Mouse (Mus musculus) urinary bladder, postnatal 25 days (tissue): Measurements from ENCODE around the gene Ms4a7.
"Not testable (repeated sequence)": the region's sequence is repeated elsewhere in the genome, so short reads cannot be mapped to it uniquely, and the experiment has no call there.

Experiments
- DNase-seq: peaks from one replicate; pipeline ENCODE4 v3.0.0; 2022; ENCODE audit warnings: low spot score

Gene Ms4a7

DNA sequence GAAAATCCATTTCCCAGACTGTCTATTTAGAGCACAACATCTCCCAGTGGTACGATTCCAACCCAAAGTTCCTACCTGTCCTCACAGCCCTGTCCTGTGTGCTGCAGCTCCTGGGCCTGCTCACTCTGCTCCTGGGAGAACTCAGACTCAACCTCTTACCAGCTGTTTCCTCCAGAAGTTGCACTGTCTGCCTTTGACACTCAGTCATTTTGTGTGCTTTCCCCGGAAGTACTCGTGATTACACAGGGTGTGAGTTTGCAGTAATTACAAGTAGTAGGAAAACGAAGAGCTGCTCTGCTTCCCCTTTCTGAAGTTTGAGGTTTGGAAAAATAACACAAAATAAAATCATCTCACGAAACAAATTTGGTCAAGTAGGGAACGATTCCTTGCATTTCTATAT, at the start of gene Ms4a7:
Gene Ms4a7 (minus strand): TSS at position 215 of the 400 bp plus-strand sequence.
- no peak for DNase-seq

DNA sequence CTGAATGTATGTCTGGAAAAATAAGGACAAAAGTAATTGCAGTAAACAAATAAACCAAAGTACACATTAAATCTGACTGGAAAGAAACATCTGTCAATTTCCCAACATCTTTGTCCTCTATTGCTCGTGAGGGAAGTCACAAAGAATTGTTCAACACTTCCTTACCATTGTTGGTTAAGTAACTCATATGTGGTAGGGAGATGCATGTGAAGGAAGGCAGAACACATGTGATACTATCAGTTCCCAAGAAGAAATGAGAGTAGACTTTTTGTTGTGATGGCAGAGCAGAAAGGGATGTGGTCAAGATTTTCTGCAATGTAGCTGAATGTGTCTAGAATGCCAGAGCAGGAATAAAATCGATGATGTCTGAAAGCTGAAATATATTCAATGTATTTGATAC, 40.5 kb upstream of the Ms4a7 start:
- no peak for DNase-seq

DNA sequence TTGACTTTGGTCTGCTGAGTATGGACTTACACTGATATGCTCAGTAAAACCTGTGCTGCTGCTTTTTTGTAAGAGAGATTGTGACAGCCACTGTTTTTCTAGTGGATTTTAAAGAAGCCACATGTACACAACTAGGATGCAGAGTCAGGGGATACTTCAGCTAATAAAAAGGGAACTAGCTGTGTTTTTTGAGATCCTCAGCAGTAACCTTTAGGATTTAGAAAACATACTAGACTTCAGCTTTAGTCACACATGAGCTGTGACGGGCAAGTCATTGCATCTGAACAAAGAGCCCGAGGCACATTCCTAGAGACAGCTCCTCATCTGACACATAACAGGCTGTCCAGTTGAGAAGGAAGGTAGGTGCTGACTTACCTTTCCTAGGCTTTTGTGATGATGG, 39.3 kb upstream of the Ms4a7 start, which contains the start of gene Ms4a4a:
Gene Ms4a4a (plus strand): TSS at position 251 of the 400 bp plus-strand sequence.
- no peak for DNase-seq

DNA sequence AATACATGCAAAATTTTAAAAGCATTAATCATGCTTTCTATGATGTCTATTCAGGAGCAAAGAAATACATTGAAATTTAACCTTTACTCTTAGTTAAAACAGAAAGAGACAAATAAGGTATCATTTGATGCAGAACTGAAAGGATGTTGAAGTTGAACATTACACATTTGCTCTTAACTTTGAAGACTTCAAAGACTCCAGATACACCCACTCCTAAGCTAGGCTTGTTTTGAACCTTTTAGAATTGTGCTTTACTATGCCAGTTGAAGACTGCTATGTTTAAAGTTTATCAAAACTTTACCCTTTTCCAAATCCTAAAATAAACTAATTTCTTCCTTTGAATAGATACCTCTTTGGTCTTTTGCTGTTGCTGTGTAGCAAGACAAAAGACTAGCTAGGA, 35.2 kb upstream of the Ms4a7 start:
- no peak for DNase-seq

DNA sequence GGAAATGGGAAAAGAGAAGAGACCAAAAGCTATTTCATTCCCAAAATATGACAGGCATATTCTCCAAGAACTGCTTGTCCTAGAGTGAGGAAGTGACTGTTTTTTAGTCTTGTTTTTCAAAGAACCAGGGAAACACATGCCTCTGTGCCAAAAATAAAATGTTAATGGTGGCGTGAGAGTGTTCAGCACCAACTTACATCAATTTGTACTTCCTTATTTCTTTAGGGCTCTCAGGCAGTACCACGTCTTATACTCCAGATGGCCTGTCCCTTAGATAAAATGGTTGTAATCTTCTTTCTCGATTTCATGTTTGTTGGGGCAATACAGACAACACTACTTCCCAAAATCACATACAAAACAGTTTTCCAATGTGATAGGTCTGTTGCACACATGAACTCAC, 32.4 kb upstream of the Ms4a7 start:
- DNase-seq, result no peak

DNA sequence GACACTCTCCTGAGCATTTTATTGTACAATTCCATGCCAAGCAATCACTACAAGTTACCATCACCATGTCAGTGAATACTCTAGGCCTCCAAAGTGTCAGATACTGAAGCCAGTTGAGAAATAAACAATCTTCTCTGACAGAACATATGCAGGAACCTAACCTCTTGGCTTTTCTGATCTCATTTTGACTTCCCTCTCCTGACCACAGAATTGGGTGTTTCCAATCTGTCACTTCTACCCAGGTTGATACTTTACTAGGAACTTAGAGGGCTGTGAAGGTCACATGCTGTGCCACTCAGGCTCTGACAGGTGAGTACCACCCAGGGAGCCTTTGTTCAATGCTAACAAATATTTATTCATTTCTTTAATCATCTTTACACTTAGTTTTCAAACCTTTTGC, 26.1 kb upstream of the Ms4a7 start:
- no peak for DNase-seq

DNA sequence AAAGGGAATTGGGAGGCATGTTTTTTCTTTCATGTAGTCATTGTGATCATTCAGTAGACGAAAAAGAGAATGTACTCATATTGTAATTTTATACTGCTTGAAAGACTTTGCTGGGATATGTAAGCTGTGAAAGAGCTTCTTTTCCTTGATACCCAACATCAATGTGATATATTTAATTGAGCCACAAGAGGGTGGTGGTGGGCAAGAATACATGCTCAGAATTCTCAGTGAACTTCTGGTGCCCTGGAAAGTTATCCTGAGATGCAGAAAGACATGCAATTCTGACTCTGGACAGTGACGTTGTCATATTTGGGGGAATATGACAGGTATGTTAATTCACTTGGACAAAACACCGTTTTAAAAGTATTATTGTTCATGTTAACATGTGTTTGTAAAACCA, 24.2 kb upstream of the Ms4a7 start:
- no peak for DNase-seq

DNA sequence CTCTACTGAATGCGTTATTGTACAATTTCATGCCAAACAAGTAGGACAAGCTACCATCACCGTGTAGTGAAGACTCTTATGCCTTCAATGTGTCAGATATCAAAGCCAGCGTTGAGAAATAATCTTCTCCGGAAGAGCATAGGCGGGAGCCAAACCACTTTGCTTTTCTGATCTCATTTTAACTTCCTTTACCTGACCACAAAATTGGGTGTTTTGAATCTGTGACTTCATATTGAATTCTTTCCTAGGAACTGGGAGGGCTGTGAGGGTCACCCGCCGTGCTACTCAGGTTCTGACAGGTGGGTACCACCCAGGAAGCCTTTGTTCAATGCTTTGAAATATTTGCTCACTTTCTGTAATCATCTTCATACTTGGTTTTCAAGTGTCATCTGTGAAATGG, 19.8 kb upstream of the Ms4a7 start:
- DNase-seq, result no peak

DNA sequence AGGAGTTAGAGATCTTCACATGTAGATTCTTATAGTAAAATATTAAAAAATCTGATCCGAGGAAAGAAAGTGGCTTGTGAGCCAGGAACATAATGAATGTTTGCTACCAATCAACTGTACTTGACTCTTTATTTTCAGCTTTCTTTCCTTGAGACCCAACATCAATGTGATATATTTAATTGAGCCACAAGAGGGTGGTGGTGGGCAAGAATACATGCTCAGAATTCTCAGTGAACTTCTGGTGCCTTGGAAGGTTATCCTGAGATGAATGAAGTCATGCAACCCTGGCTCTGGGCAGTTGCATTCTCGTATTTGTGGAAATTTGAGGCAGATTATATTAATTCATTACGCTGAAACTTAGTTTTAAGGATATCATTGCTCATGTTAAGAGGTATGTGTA, 15.9 kb upstream of the Ms4a7 start:
- DNase-seq, result no peak

DNA sequence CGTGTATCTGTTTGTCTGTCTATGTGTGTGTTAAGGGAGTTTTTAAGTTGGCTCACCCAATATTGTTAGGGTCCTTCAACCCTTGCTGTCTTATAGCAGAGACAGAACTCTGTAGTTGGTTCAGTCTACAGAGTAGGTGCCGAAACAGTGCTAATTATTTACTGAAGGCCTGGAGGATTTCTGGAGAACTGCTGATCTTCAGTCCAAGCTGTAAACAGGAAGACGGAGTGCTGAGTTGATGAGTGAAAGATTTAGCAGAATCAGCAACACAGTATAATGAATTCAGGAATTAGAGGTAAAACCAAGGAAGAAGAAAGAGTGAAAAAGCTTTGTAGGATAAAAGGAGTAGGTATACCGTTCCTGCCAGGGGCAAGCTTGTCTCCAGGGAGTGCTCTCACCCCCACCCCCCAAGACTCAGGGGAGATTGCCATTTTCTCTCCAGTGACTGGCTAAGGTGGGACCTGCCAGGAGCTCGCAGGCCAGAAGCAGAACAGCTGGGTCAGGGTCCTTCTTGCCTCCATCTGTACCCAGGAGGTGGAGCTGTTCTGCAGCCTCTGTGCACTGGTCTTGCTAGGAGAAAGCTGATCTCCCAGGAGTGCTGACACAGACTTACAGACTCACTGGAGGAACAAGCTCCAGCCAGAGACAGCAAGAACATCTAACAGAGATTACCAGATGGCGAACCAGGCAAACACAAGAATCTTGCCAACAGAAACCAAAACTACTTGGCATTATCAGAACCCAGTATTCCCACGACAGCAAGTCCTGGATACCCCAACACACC, 13.9 kb upstream of the Ms4a7 start:
- DNase-seq, result no peak

DNA sequence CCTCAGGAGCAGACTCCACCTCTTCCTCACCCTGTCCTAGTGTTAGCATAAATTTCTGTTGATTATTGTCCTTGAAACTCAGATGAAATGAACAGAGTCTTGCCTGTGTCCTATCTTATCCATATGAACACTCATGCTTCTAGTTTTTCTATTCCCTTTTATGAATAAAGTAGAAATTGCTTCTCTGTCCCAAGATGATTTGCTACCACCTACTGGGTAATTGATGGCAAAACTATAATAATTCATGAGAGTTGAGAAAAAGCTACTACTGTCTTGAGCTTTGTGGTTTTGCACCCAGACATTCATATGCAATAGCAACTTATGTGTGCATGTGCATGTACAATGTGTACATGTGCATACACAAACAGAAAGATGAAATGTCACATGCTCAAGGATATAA, 8.0 kb upstream of the Ms4a7 start:
- DNase-seq, result no peak

DNA sequence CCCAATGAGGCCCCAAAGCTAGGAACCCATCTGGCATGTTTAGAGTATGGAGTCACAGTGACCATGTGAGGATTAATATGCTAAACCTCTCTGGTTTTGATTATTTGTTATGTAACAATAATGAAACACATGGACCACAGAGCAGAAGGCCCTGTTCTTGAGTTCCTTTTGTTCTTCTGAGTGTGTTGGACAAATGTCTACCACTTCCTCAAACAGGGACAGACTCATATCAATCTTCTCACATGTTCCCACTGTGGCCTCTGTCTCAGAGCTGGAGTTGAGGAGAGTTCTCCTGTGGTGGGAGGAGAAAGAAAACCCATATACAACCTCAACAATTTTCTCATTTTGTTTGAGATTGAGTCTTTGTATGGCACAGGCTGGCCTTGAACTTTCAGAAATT, 7.2 kb upstream of the Ms4a7 start:
- no peak for DNase-seq

DNA sequence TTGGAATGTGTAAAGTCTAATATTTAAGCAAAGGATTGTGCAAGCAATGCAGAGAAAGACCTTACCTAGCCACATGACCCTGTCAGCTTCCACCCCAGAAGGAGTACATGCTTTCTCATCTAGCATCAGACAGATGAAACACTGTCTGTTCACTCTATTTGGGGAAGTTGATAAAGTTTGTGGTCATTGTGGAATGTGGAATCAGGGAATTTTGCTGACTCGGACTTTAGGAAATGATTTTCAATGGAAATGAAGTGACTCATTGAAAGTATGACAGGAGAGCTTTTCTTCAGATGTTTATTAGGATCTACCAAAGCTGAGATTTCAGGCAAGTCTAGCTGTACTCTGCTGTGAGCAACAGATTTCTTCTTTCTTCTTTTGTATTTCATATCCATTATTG, 14.8 kb downstream of the Ms4a7 start:
- DNase-seq, result no peak

DNA sequence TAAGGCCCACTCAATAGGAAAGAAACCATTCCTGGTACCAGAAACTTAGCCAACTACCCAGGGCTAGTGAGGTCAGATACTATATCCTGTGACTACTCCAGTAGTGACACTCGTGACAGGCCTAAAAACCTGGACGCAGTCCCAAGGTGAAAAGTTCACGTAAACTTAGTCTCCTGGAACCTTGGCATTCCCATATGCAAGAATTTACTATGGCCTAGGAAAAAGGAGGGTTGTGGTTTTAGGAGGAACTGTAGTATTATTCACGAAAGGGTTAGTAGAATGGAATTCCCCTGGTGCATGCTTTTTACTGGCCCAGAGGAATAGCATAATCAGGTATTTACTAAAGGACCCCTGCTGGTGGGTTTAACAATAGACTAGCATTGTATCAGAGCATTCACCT, 19.2 kb downstream of the Ms4a7 start:
- DNase-seq, result no peak

DNA sequence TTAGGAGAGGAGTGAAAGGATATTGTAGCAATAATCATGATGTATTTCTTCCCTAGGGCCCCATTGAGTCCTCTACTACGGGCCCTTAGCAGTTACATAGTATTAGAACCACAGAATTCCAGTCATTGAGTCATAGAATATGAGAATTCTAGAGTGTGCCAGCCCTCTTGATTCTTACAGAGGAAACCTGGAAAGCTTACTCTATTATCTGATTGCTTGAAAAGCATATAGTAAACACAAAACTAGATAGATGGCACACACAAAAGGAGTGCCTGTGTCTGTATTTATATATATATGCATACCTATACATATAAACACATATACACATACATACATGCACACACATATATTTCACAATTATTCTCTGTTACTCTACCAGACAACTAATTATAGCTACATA, 21.6 kb downstream of the Ms4a7 start, which contains the start of gene Ms4a14:
Gene Ms4a14 (minus strand): TSS at position 101 of the 400 bp plus-strand sequence.
- no peak for DNase-seq

DNA sequence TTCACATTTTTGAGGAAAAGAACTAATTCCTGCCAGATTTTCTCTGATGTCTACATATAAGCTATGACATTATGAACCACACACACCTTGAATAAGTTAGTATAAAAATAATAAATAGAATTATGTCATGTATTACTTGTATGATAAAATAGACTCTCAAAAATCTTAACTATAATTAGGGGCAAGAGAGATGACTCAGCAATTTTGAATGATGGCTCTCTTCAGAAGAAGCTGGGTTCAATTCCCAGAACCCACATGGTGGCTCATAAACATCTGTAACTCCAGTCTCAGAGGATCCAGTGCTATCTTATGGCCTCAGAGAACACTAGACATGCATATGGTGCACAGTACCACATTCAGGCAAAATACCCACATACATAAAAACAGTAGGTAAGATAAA, 27.1 kb downstream of the Ms4a7 start:
- no peak for DNase-seq

DNA sequence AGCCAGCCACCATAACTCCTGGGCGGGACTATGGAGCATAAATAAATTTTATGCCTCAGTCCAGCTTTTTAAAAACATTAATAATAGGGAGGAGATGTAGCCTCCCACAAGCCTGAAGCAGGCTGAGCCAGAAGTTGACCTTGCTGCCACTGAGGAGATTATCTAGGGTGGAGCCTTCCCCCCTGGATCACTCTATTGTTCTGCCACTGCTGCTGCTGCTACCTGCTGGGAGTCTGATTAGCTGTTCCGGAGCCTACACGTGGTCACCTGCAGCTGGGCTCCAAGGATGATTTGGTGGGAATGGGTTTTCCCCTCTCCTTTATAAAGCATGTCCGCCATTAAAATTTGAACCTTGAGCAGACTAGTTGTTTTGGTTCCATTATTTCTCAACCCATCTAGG, 36.4 kb downstream of the Ms4a7 start:
- DNase-seq, result not testable (repeated sequence)

DNA sequence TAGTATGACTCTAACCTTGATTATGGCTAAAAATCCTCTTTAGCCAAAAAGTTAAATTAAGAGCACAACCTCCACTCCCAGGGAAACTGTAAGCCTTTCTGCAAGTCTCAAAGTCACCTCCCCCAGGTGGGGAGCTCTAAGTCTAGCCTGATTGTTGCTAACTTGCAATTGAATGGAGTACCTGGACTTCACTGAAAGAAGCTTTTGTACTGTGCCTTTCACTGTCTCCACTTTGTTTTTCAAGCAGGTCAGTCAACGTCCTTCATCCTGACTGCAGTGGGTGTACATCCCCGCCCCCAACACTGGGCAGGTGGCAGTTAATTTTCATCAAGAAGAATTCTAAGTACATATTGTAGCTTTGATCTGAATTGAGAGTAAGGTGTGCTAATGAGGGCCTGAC, 37.0 kb downstream of the Ms4a7 start:
- no peak for DNase-seq

DNA sequence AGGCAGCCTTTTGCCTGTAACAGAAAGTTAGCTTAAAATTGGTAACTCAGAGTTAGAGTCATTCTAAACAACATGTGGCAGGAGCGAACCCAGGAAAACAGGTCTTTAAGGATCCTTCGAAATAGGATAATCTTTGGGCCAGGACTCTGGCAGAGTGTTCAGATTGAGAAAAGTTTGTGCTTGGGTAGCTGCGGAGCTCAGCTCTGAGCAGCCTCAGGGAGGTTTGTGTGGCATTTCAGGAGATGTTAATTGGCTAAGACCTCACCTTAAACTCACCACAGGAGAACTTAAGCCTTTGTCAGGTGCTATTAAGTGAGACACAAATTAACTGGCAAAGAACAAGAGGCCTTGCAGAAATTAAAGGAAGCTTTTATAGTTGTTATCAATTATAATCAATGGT, 42.3 kb downstream of the Ms4a7 start:
- not testable (repeated sequence) for DNase-seq

DNA sequence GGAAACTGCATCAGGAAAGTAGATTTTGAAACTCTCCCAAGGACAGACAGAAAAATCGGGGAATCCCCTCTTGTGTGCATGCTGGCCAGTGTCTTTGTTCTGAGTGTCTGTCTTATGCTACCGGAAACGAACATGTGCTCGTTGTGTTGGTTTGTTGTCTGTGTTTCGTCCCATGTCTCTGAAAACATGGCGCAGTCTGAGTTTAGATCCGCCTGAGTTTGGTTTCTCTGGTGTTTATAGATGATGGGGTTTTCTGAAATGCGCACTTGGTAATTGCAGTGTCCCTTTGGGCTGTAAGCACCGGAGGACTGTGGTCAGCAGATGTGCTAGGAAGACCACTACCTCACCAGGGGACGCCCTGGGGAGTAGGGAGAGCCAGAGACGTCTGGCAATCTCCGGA, 43.0 kb downstream of the Ms4a7 start:
- no peak for DNase-seq

DNA sequence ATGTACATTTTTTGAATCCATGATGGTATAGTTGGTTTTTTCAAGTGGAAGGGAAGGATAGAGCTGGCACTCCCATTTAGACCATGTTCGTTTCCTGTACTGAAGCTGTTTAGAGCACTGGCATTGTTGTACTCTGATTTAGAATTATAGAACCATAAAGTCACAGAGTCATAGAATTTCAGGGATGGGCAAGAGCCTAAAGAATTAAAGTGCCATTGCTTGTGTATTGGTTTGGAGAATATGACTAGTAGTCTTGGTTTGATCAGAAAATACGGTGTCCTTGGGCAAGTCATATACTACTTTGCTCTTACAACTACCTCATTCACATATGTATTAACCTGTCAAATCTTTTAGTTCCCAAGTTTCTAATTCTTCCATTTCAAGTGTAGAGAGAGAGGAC, 52.2 kb downstream of the Ms4a7 start, which contains the start of gene Ms4a5:
Gene Ms4a5 (minus strand): TSS at position 101 of the 400 bp plus-strand sequence.
- no peak for DNase-seq

DNA sequence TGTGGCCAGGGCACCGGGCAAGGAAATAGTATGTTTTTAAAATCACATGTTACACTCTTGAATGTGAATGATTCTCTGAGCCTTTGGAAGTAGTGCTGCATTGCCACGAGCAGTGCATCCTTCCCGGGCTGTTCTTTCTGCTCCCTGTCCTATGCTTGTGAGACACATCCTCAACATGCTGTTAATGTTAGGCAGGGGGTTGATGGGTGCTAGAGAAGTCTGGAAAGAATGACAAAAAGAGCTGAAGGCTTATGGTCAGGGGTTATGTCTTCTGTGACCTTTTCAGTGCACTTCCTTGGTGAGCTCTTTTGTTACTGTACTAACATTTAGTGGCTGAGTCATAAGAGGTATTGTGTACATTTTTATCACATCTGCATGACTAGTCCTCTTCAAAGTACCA, 55.7 kb downstream of the Ms4a7 start:
- no peak for DNase-seq

DNA sequence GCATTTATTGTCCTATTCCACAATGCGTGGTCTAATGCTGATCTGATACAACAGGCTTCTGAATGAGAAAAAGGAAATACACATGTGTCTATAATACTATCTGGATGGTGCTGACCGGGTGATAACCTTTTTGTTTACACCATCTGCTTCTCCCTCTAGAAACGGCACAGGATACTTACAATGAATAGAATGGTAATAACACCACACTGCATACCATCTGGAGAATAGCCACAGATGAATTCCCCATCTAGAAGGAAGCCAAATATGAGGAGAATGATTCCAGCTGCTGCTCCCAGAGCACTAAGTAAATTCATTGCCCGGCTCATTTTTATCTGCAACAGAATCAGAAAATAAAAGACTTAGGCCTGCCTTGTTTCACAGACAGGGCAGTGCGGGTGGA, 59.5 kb downstream of the Ms4a7 start:
- DNase-seq, result no peak
